Mouse (Mus musculus) testis, postnatal 14 days (tissue): ENCODE data around the gene Gabrb3.
"Not testable (repeated sequence)": the region's sequence is repeated elsewhere in the genome, so short reads cannot be mapped to it uniquely, and the experiment has no call there.

Experiments
- DNase-seq: peaks from one replicate; pipeline ENCODE4 v3.0.0; 2021; ENCODE audit warnings: low spot score

The Gabrb3 gene

GRCm38 (mm10) chr7:57706092-57706491 lies 286.6 kb downstream of the Gabrb3 start:
- no peak for DNase-seq

DNA sequence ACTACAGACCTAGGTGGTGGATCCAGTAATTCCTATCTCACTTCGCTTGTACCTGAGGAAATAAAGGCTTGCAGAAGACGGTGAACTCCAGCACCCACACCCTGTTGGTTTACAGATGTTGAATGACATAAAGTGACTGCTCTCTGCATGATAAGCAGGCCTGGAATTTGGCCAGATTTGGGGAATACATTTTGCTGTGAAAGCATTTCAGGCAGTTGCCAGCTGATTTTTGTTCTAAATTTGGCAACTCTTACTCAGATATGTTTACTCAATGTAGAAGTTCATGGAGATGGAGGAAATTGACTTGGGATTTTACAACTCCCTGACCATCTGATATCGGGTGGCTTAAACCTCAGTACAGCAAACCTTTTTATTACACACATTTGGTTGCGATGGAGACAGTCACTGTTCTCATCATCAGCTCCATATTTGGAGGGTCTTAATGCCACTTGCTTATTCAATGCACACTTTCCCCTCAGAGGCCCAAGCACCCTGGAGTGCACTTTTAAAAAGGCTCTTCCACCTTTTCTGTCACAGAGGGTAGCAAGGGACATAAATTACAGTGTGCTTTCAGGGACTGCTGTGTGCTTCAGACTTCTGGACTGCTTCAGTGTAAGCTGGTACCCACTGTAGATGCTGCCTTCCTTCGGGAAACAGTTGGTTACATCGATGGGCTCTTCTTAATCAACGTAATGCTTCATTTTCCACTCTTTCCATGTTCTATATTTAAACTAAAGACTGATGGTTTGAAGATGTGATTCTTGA lies 287.7 kb downstream of the Gabrb3 start:
- DNase-seq: no peak

- DNase-seq: no peak
These were observed 292.2 kb downstream of the Gabrb3 start for GRCm38 (mm10) chr7:57711709-57712108.

GRCm38 (mm10) chr7:57746836-57747235 lies 327.3 kb downstream of the Gabrb3 start:
- no peak for DNase-seq

DNA sequence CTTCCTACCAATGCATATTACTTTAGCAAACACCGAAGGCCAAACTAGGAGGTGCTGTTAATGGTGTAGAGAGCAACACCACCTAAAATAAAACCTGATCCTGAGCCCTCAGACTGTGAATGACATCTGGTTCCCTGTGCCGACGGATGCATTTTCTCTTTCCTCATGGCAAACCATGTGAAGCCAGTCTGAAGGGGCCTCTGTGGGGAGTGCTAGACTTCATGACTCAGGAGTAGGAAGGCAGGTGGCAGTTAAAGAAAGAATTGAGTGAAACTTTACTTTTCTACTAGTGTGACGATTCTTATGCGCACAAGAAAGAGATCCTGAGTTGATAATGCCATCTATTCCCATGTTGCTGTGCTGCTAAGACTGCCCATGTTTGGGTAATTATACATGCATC lies 341.0 kb downstream of the Gabrb3 start:
- DNase-seq: no peak

DNA sequence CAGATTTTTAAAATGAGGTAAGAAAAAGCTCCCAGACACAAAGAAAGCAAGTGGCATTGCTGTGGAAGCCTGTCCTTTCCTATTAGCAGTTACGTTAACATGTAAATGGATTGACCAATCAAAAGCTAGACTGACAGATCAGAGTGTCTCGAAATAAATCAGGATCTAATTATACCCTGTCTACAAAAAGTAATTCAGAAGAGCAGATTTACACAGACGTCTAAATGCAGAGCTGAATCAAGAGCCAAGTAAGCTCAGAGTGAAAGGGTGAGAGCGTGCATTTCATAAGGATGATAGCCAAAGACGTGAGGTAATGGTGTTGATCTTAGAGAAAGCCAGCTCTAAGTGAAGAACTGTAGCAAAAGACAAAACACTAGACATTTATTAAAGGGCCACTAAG lies 359.3 kb downstream of the Gabrb3 start:
- DNase-seq: no peak

GRCm38 (mm10) chr7:57786102-57786501 lies 366.6 kb downstream of the Gabrb3 start:
- not testable (repeated sequence) for DNase-seq

- no peak for DNase-seq
These were observed 368.0 kb downstream of the Gabrb3 start for GRCm38 (mm10) chr7:57787520-57787919.

GRCm38 (mm10) chr7:57803266-57803665 lies 383.8 kb downstream of the Gabrb3 start:
- DNase-seq: no peak

- DNase-seq: no peak
These were observed 394.2 kb downstream of the Gabrb3 start for GRCm38 (mm10) chr7:57813716-57814115.

GRCm38 (mm10) chr7:57842383-57842896 lies 422.9 kb downstream of the Gabrb3 start:
- no peak for DNase-seq

DNA sequence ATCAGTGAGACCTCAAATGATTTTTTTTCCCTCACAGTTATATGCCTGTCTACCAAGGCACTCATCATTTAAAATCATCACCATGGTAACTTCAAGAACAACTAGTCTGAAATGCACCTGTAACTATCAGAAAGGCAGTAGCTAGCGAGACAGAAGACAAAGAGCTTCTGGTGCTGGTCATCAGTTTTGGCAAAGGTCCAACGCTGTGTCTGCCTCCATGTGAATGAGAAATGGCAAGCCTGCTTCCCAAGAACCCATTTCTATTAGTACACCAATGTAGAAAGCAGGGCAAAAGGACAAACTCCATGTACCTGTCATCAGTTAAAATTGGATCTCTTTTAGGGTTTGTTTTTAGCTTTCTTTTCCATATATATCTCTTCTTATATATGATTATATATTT lies 448.5 kb downstream of the Gabrb3 start:
- no peak for DNase-seq
